Mouse (Mus musculus): ENCODE data around the gene Csrnp2. TPM values are rescaled to one million over a fixed set of nuclear protein-coding genes. Genes with fewer than 3 reads are reported as not detected.
"Not testable (repeated sequence)": the region's sequence is repeated elsewhere in the genome, so short reads cannot be mapped to it uniquely, and the experiment has no call there.

Csrnp2 gene
- total and polyA plus RNA-seq, 3 experiments = 2.3 to 3.5 (median 2.3) TPM

DNA sequence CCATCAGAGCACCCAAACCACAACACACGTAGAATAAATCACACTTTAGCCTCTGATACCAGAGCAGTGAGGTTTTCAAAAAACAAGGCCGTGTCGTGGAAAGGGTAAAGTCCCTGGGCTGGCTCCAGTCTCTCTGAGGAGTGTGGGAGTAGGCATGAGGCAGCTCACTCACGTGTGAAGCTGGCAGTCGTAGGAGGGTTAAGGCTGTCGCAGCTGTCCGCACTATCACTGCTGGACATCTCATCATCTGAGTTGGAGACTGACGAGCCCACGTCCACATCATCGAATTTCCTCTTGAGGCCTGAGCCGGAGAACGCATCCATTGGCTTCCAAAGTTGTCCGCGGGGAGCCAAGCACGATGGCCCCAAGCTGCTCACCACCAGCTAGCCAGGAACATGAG is 6.0 kb downstream of the Csrnp2 start:
- Histone ChIP-seq H3K4me2 (ENCODE audit: insufficient read depth, low read depth, poor library complexity, severe bottlenecking) (no peak overlapping the region), H3K9ac (ENCODE audit: insufficient read depth, low read depth) (no peak overlapping the region)

DNA sequence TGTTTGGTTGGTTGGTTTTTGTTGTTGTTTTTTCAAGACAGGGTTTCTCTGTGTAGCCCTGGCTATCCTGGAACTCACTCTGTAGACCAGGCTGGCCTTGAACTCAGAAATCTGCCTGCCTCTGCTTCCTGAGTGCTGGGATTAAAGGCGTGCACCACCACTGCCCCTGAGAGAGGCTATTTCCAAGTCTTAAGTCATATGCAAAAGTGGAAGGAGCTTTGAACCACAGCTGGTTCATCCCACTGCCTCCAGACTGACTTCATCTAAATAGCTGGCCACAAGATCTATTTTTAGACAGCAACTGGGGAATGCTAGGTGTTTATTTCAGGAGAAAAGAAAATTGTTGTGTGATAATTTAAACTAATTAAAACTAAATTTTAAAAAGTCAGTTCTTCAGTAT is 7.0 kb downstream of the Csrnp2 start:
- DNase-seq (ENCODE audit: extremely low read depth); H3K9me3 ChIP-seq (replicated peaks; ENCODE audit: low read length); H3K4me2 ChIP-seq (ENCODE audit: insufficient read depth, low read depth, poor library complexity, severe bottlenecking); in situ Hi-C loops (cut with MboI; ENCODE audit: low pct_ligation_motif_present, low pct_unique_long_range_greater_than_20kb, low sequenced_read_pairs); H3K27me3 ChIP-seq (replicated peaks); H3K27ac ChIP-seq (ENCODE audit: insufficient read depth, low read depth); H3K79me2 ChIP-seq (replicated peaks; ENCODE audit: control insufficient read depth, extremely low read depth, insufficient read depth, poor library complexity, severe bottlenecking); H3K9ac ChIP-seq (ENCODE audit: insufficient read depth, low read depth); dilution Hi-C loops (cut with MboI; ENCODE audit: extremely low pct_ligation_motif_present, extremely low pct_unique_long_range_greater_than_20kb, low sequenced_read_pairs); H3K4me3 ChIP-seq (replicated peaks in 1 of 3; ENCODE audit: low read depth in 2 of 3, low read length in 2 of 3, poor library complexity in 1 of 3): not testable (repeated sequence)
- Histone ChIP-seq H3K4me1 (ENCODE audit: control insufficient read depth in 1 of 2, insufficient read depth in 2 of 2) (peaks cover 11 to 22% of the 10 kb centered on the region in 2 experiments), H3K36me3 (replicated peaks in 1 of 2; ENCODE audit: control insufficient read depth in 1 of 2, insufficient read depth in 1 of 2, low read length in 1 of 2) (peaks cover 4 to 35% of the 10 kb centered on the region in 2 experiments)

More for the DNA sequence above, 6.0 kb downstream of the Csrnp2 start:
- no peak overlapping the region for H3K4me3 ChIP-seq (replicated peaks in 1 of 3; ENCODE audit: low read depth in 2 of 3, low read length in 2 of 3, poor library complexity in 1 of 3)
- in situ Hi-C loops (cut with MboI; ENCODE audit: low pct_ligation_motif_present, low pct_unique_long_range_greater_than_20kb, low sequenced_read_pairs) (no loop called here), dilution Hi-C loops (cut with MboI; ENCODE audit: extremely low pct_ligation_motif_present, extremely low pct_unique_long_range_greater_than_20kb, low sequenced_read_pairs) (no loop called here)
- H3K4me1 ChIP-seq (ENCODE audit: control insufficient read depth in 1 of 2, insufficient read depth in 2 of 2) = peaks cover 13 to 30% of the 10 kb centered on the region in 2 experiments
- peaks cover 3 to 28% of the 10 kb centered on the region in 2 experiments for H3K36me3 ChIP-seq (replicated peaks in 1 of 2; ENCODE audit: control insufficient read depth in 1 of 2, insufficient read depth in 1 of 2, low read length in 1 of 2)
- TF ChIP-seq ZNF384 (IDR thresholded peaks at IDR 0.05; ENCODE audit: low read depth, low read length) = no peak
- peak; percentile 42; the same call in 1 of the 2 replicates for TF ChIP-seq BHLHE40 (IDR thresholded peaks at IDR 0.05; ENCODE audit: low read depth, low read length)
- H3K27me3 ChIP-seq (replicated peaks) = peaks cover 13% of the 10 kb centered on the region
- H3K9me3 ChIP-seq (replicated peaks; ENCODE audit: low read length) = no peaks in the 10 kb centered on the region
- no peaks in the 10 kb centered on the region for H3K79me2 ChIP-seq (replicated peaks; ENCODE audit: control insufficient read depth, extremely low read depth, insufficient read depth, poor library complexity, severe bottlenecking)
- DNase-seq (ENCODE audit: extremely low read depth) = no peak
- no peak overlapping the region for H3K27ac ChIP-seq (ENCODE audit: insufficient read depth, low read depth)

- Histone ChIP-seq H3K9me3 (replicated peaks; ENCODE audit: low read length) (no peaks in the 10 kb centered on the region), H3K4me1 (ENCODE audit: control insufficient read depth in 1 of 2, insufficient read depth in 2 of 2) (peaks cover 8 to 22% of the 10 kb centered on the region in 2 experiments), H3K4me3 (replicated peaks in 1 of 3; ENCODE audit: low read depth in 2 of 3, low read length in 2 of 3, poor library complexity in 1 of 3) (no peak overlapping the region), H3K4me2 (ENCODE audit: insufficient read depth, low read depth, poor library complexity, severe bottlenecking) (no peak overlapping the region), H3K36me3 (replicated peaks in 1 of 2; ENCODE audit: control insufficient read depth in 1 of 2, insufficient read depth in 1 of 2, low read length in 1 of 2) (peaks cover 9 to 47% of the 10 kb centered on the region in 2 experiments), H3K9ac (ENCODE audit: insufficient read depth, low read depth) (no peak overlapping the region), H3K27ac (ENCODE audit: insufficient read depth, low read depth) (no peak overlapping the region), H3K27me3 (replicated peaks) (no peaks in the 10 kb centered on the region), H3K79me2 (replicated peaks; ENCODE audit: control insufficient read depth, extremely low read depth, insufficient read depth, poor library complexity, severe bottlenecking) (no peaks in the 10 kb centered on the region)
- no peak for DNase-seq (ENCODE audit: extremely low read depth)
- in situ Hi-C loops (cut with MboI; ENCODE audit: low pct_ligation_motif_present, low pct_unique_long_range_greater_than_20kb, low sequenced_read_pairs) (no loop called here), dilution Hi-C loops (cut with MboI; ENCODE audit: extremely low pct_ligation_motif_present, extremely low pct_unique_long_range_greater_than_20kb, low sequenced_read_pairs) (no loop called here)
- TF ChIP-seq MAFK (IDR thresholded peaks at IDR 0.05; ENCODE audit: insufficient replicate concordance, low read length) (peak; percentile 40; the same call in 1 of the 2 replicates), ZC3H11A (IDR thresholded peaks at IDR 0.05; ENCODE audit: low read depth, low read length) (no peak)
Observed at GRCm38 (mm10) chr15:100487050-100487449, 8.2 kb downstream of the Csrnp2 start.

DNA sequence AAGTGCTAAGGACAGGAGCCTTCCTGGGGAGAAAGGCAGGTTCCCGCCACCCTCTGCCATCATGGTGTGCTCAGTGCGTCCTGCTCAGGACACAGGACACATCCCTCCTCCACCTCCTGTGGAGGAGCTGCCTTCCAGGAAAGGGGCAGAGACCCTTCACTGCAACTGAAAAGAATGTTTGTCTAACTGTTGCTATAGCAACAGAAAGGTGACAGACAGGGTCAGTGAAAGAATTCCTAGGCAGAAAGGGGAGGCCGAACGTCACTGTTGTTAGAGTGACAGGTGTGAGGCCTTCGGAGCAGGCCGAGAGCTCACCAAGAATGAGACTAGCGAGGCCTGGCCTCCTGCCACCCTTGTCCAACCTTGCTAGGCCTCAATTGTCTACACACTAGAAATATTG is 8.8 kb downstream of the Csrnp2 start:
- H3K36me3 ChIP-seq (replicated peaks in 1 of 2; ENCODE audit: control insufficient read depth in 1 of 2, insufficient read depth in 1 of 2, low read length in 1 of 2) = peaks cover 14 to 53% of the 10 kb centered on the region in 2 experiments
- no peak for DNase-seq (ENCODE audit: extremely low read depth)
- dilution Hi-C loops (cut with MboI; ENCODE audit: extremely low pct_ligation_motif_present, extremely low pct_unique_long_range_greater_than_20kb, low sequenced_read_pairs) = no loop called here

More for the DNA sequence above, 8.8 kb downstream of the Csrnp2 start:
- Histone ChIP-seq H3K4me3 (replicated peaks in 1 of 3; ENCODE audit: low read depth in 2 of 3, low read length in 2 of 3, poor library complexity in 1 of 3) (no peak overlapping the region), H3K9ac (ENCODE audit: insufficient read depth, low read depth) (no peak overlapping the region), H3K9me3 (replicated peaks; ENCODE audit: low read length) (no peaks in the 10 kb centered on the region), H3K4me1 (ENCODE audit: control insufficient read depth in 1 of 2, insufficient read depth in 2 of 2) (peaks cover 8 to 22% of the 10 kb centered on the region in 2 experiments), H3K27me3 (replicated peaks) (no peaks in the 10 kb centered on the region), H3K79me2 (replicated peaks; ENCODE audit: control insufficient read depth, extremely low read depth, insufficient read depth, poor library complexity, severe bottlenecking) (no peaks in the 10 kb centered on the region), H3K4me2 (ENCODE audit: insufficient read depth, low read depth, poor library complexity, severe bottlenecking) (no peak overlapping the region), H3K27ac (ENCODE audit: insufficient read depth, low read depth) (no peak overlapping the region)
- TF ChIP-seq MYC (IDR thresholded peaks at IDR 0.05; ENCODE audit: low read depth, low read length) (no peak), PAX5 (IDR thresholded peaks at IDR 0.05; ENCODE audit: low read length) (no peak), UBTF (IDR thresholded peaks at IDR 0.05; ENCODE audit: low read depth, low read length) (no peak), EP300 (IDR thresholded peaks at IDR 0.05; ENCODE audit: low read length) (no peak), ZNF384 (IDR thresholded peaks at IDR 0.05; ENCODE audit: low read depth, low read length) (no peak), KAT2A (IDR thresholded peaks at IDR 0.05; ENCODE audit: insufficient replicate concordance, low read length) (no peak), E2F4 (IDR thresholded peaks at IDR 0.05; ENCODE audit: insufficient replicate concordance, low read depth, low read length) (no peak), USF2 (conservative IDR thresholded peaks at IDR 0.05; ENCODE audit: low read depth, low read length) (no peak), CHD1 (IDR thresholded peaks at IDR 0.05; ENCODE audit: low read depth, low read length) (no peak), ZMIZ1 (IDR thresholded peaks at IDR 0.05; ENCODE audit: low read depth, low read length) (no peak), HCFC1 (IDR thresholded peaks at IDR 0.05; ENCODE audit: low read depth, low read length) (no peak), IRF4 (IDR thresholded peaks at IDR 0.05; ENCODE audit: low read depth, low read length) (no peak), POLR2AphosphoS2 (IDR thresholded peaks at IDR 0.05; ENCODE audit: low read depth, low read length) (no peak), CTCF (conservative IDR thresholded peaks at IDR 0.05 in 1 of 2, IDR thresholded peaks at IDR 0.05 in 1 of 2; ENCODE audit: low read depth in 2 of 2, low read length in 2 of 2) (no peak)
- in situ Hi-C loops (cut with MboI; ENCODE audit: low pct_ligation_motif_present, low pct_unique_long_range_greater_than_20kb, low sequenced_read_pairs) = no loop called here

All from CH12.LX (cell line).